Mouse (Mus musculus): ENCODE results near the gene BC048403.
A peak's percentile ranks its signal among the peaks of the same experiment; 100 is the strongest.

BC048403 gene

DNA sequence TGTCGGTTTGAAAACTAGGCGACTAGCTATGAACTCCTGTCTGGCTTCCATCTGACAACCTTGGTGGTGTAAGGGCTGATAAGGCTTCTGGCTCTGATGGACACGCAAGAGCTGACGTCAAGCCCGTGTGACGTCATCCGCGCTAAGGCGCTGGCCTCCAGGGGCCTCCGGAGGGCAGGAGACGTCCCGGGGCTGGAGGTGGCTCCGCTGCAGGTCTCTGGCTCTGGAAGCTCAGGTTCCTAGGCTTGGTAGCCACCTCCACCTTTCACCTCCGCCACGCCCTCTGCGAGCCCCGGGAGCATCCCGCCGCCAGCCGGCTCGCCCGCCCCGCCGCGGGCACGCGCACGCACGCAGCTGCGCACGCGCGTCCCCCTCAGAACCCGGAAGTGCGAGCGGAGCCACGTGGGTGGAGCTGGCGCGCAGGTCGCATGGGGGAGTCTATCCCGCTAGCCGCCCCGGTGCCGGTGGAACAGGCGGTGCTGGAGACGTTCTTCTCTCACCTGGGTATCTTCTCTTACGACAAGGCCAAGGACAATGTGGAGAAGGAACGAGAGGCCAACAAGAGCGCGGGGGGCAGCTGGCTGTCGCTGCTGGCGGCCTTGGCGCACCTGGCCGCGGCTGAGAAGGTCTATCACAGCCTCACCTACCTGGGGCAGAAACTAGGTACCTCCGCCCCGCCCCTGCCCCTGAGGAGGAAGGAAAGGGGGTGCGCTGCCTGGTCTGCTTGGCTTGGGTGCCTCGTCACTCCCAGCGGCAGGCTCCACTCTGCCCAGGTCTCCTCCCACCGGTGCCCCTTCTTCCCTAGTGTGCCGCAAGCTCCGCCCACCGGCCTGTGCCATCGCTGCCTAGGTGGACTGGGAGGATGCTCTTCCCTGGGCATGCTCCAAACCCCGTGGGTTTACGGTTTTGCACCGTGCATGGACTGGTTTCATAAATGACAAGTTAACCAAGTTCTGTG is at the start of gene BC048403:
Gene BC048403 (plus strand): TSS at position 390 of the 958 bp plus-strand sequence.
- DNase-seq (ENCODE audit: low spot score) = peak; percentile 93

DNA sequence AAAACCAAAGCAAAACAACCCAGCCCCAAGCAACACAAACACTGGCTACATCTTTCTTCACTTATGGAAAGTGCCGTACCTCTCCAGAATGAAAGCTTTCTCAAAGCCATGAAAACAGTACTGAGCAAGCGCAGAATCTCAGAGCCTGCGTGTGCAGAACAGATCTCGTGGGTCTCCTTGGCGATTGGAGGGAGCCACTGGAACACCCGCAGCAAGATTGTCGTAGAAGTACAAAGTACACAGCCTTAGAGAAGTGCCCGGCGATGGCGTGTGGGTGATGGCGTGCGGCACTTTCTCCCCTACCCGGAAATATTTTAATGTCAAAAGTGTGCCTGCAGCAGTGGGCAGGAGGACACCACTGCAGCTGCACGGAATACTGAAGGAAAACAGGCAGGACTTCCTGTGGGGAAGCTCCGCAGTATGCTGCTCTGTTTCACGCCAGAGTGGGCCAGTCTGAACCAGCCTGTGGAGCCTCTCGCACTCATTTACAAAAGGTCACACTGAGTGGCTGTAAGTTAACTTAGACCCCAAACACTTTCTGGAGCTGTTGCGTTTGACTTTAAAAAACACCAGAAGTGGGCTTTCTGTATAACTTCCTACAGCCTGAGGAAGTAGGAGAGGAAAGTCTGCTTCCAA is 46.7 kb upstream of the BC048403 start:
- peak; percentile 38 for DNase-seq (ENCODE audit: low spot score)

DNA sequence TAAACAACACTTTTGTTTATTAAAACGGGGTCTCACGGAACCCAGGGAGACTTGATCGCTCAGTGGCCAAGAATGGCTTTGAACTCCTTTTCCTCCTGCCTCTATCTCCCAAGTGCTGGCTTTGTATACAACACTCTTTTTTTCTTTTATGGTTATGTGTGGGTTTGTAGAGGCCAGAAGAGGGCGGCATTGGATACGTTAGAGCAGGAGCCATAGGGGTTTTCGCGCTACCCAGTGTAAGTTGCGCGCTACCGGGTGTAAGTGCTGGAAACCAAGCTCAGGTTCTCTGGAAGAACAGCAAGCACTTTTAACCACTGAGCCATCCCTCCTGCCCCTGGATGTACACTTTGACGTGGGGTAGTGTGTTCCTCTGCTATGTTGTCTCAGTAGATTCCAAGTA is 45.2 kb upstream of the BC048403 start:
- DNase-seq (ENCODE audit: low spot score) = peak; percentile 19

DNA sequence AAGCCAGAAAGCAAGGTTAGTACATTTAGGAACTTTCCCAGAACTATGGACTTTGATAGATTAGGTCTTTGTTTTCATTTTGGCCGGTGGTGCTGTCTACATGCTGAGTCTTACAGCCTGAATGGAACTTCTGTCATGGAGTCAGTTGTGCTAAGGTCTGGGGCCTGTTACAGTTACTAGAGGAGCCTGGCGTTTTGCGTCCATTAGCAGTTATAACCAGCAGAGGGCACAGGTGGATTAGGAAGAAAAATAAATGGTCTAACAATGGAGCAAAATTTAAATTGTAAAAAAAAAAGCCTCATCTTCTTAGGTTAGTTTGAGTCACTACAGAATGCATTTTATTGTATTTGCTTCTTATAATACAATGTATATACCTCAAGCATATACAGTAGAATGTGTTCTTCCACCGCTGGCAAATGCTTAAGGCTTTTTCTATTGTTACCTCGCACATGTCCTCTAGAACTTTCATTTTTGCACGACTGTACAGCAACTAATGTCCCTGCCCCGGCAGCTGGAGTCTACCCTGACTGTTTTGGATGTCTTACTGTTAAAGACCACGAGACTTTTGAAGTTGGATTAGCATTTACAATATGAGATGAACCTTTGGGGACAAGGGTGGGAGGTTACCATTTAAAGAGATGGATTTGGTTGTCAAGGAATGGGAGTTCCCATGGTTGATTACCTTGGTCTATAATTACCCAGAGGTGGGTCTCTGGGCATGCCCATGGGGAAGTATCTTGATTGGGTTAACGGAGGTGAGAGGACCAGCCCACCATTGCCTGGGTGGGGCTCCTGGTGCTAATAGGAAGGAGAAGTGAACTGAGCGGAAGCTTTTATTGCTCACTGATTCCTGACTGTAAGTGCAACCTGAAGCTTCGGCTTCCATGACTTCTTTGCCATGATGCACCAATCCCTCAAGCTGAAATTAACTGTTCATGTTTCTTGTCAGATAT is 38.2 kb upstream of the BC048403 start:
- peak; percentile 69 for DNase-seq (ENCODE audit: low spot score)

DNA sequence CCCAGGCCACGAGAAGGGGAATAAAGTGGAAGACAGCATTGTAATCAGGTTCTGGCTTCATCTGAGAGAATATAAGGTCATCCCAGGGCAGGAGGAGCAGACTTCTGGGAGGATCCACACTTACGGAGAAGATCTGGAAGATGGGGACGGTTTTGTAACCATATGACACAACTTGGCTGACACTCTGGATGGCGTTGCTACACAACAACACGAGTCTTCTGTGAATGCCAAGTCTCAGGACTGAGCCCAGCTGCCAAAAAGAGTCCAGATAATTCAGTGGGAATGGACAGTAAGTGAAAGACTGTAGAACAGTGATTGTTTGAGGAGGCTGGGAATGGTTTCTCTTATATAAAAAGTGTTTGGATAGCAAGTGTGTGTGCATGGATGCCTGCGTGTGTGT is 36.1 kb upstream of the BC048403 start:
- DNase-seq (ENCODE audit: low spot score) = peak; percentile 29

DNA sequence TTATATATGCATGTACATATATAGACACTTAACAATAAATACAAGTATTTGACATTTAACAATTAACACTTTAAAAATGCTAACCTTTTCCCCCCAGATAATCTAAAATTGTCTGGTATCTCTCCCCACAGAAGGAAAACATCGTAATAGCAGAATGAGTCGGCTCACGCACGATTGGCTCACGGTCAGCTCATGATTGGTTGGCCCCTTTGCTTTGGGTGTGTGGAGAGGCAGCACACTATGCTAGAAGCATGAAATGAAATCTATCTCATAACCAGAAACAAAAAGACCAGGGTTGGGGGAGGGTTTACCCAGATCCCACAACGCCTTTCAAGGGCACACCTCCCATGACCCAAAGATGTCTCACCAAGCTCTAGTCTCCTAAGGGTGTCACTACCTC is 34.9 kb upstream of the BC048403 start:
- peak; percentile 23 for DNase-seq (ENCODE audit: low spot score)

DNA sequence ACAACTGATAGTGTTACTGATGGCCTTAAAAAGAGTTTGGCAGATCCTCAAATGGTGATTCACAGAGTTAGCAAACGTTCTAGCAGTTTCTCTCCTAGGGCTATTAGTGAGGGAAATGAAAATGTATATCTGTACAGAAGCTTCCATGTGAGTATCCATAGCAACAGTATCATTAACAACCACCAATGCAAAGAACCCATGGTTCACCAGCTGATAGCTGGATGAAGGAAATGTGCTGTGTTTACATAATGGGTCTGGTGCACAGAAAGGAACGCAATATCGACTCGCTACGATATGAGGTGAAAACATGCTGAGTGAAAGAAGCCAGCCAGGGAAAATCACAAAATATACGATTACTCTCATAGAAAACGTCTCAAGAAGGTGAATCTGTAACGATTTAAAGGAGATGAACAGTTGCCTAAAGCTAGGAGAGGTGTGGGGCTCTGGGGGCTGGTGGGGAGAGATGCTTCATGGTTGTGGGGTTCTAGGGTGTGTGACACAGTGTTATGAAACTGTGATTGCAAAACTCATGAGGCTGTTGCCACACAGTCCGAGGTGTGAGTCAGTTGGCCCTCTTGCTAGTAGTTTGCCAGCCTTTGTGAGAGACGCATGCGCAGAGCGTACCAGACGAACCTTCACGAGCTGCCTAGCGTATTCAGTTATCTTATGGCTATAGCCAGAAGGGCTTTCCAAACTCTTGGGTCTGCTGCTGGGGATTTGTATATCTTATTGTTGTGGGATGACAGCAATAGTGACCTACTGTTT is 34.2 kb upstream of the BC048403 start:
- DNase-seq (ENCODE audit: low spot score) = no peak

DNA sequence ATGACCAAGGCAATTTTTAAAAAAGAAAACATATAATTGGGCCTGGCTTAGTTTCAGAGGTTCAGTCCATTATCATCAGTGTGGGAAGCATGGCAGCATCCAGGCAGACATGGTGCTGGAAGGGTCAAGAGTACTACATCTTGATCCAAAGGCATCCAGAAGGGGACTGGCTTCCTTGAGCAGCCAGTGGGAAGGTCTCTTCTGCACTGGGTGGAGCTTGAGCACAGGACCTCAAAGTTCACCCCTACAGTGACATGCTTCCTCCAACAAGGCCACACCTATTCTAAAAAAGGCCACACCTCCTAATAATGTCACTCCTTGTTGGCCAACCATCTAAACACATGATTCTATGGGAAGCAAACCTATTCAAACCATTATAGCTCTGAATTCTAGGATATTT is 22.9 kb upstream of the BC048403 start:
- DNase-seq (ENCODE audit: low spot score) = no peak

DNA sequence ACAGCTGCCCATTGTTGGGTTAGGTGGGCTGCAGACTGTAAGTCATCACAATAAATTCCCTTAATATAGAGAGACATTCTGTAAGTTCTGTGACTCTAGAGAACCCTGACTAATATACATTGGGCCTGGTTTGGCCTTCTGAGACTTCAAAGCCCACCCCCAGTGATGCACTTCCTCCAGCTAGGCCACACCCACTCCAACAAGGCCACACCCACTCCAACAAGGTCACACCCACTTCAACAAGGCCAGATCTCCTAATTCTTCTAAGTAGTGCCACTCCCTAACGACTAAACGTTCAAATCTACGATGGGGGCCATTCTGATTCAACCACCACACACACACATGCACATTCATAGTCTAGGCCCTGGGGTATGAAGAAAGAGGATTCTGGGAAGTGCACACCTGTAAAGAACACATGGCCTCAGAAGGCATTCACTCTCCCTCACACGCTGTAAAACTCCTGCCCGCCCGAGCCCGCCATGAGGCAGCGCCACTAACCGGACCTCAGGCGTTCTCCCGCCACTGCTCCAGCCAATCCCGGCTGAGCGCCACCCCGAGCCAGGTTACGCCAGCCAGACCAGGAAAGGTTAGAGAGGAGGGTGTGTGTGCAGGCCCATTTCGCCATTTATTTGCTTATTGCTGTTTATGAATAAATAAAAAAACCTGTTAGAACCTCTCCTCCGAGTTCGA is 20.7 kb upstream of the BC048403 start:
- no peak for DNase-seq (ENCODE audit: low spot score)

DNA sequence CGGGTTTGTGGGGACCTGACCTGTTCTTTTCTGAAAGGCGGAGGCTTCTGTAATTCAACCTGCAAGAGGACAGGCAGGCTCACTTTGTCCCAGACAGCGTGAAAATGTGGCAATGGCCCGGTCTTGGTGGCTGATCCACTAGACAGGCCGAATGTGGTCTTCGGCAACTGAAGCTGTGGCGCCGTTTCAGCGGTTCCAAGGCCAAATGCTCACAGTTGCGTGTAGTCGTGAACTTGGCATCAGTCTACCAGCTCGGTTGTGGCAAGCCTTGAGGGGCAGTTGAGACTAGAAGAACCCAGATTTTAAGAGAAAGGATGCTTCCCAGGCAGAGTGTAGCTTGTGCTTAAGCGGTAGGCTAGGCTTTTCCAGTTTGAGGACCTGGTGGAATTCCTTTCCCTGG is 19.0 kb upstream of the BC048403 start:
- peak; percentile 17 for DNase-seq (ENCODE audit: low spot score)

DNA sequence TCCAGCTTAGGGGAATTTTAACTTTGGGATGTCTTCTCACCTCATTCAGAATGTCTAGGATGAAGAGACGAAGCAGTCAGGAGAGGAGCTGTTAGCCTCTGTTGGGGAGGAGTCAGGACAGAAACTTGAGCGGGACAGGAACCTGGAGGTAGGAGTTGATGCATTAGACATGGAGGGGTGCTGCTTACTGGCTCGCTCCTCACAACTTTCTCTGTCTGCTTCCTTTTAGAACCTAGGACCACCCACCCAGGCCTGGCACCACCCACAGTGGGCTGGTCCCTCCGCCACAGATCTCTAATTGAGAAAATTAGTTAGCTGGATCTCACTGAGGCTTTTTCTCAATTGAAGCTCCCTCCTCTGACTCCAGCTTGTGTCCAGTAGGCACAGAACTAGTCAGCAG is 13.2 kb upstream of the BC048403 start:
- no peak for DNase-seq (ENCODE audit: low spot score)

DNA sequence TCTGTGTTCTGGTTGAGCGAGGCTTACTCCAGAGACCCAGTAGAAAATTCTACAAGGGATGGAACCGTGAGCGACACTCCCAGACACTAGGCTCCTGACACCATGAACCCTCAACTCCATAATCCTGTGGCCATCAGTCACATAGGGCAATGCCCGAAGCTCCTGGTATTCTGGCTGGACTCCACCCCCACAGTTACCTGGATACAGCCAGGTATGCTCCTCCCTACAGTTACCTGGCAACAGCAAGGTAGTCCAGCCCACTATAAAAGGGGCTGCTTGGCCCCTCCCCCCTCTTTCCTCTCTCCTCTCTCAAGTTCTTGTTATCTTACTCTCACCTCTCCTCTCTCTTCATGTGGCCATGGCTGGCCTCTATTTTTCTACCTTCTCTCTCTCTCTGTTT is 12.6 kb upstream of the BC048403 start:
- no peak for DNase-seq (ENCODE audit: low spot score)

DNA sequence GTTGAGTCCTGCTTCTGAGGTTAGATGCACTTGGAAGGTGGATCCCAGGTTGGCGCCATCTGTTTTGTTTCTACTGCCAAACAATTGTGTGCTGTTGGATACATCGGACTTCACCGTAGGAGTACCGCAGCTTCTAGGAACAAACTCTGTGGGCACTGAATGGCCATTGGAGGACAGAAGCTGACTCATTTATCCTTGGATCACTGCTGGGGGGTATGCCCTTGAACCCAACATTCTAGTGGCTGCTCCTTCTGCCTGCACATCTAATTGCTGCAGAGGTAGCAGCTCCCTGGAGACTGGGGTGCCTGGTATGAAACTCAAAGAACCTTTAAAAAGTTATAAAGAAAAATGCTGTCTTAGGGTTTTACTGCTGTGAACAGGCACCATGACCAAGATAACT is 11.5 kb upstream of the BC048403 start:
- no peak for DNase-seq (ENCODE audit: low spot score)

DNA sequence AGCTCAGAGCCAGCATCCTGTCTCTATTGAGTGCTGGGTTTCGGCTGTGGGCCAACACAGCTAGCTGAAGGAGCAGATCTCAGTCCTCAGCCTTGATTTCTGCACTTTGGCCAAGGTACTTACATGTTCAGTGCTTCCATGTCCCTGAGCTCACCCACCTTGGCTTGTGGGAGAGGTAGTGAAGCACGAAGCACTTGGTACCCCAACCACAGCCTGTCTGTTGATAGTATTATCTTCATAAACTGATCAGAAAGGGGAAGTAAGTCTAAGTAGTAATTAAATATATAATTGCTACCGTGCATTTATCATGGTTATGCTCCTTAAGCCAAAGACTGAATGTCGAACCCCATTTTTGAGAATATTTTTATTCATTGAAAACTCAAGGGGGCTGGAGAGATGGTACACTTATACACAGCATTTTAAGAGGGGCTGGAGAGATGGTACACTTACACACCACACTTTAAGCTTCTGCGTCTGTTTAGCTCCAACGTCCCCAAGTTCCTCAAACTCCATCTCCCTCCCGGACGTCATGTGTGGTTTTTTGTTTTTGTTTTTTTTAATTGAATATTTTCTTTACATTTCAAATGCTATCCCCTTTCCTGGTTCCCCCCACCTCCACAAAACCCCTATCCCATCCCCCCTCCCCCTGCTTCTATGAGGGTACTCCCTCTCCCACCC is 8.6 kb upstream of the BC048403 start:
- no peak for DNase-seq (ENCODE audit: low spot score)

DNA sequence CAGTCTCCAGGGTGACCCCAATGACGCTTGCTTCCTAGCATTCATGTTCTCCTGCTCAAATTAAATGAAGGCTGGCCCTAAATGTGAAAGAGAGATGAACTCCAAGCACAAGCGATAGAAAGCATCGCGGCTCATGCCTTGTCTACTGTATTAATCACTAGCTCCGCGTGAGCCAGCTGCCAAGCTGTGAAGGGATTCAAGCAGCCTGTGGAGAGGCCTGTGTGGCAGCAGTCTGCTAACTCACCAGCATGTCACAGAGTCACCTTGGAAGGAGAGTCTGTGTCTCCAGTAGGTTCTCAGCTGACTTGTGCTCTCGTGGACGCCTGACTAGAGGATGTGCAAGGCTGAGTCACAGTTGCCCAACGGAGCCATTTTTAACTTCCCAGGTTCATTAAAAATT is 7.2 kb upstream of the BC048403 start:
- DNase-seq (ENCODE audit: low spot score) = no peak

DNA sequence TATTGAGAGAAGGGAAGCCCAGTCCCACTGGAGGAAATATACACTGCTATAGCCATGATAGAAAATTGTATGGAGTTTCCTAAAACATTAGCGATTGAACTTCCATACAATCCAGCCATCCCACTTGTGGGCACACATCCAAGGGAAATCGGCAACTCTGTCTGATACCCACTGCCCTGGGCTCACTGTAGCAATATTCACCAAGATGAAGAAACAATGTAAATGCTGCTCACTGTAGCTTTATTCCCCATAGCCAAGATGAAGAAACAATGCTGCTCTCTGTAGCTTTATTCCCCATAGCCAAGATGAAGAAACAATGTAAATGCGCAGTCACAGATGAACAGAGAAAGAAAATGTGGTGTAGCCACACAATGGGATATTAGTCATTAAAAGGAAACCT is 2.5 kb upstream of the BC048403 start:
- DNase-seq (ENCODE audit: low spot score) = no peak

DNA sequence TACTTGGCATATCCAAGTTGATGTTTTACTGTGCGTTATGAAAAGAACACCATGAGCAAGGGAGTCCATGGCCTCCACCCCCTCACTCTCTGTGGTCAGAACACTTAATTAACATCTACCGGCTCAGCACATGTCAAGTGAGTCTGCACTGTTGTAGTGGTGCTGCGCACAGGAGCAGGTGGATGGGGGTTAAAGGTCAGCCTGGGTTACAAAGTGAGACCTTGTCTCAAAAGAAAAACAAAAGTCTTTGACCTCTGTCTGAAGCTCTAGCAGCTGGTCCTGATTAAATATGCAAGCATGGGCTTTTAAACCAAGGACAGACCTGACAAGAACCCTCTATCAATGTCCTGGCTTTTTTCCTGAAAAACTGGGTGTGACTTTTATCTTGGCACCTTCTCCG is 2.6 kb downstream of the BC048403 start:
- no peak for DNase-seq (ENCODE audit: low spot score)

DNA sequence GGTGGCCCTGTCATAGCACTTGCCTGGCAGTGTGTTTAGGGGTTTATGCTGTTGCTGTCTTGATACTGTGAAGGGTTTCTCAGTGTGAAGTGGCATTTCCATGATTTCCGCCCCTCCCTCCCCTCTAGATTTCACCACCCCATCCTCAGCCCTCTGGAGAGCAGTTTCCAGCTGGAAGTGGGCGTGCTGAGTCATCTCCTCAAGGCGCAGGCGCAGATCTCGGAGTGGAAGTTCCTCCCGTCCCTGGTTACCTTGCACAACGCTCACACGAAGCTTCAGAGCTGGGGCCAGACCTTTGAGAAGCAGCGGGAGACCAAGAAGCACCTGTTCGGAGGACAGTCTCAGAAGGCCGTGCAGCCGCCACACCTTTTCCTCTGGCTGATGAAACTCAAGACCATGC is 10.4 kb downstream of the BC048403 start:
- DNase-seq (ENCODE audit: low spot score) = no peak

DNA sequence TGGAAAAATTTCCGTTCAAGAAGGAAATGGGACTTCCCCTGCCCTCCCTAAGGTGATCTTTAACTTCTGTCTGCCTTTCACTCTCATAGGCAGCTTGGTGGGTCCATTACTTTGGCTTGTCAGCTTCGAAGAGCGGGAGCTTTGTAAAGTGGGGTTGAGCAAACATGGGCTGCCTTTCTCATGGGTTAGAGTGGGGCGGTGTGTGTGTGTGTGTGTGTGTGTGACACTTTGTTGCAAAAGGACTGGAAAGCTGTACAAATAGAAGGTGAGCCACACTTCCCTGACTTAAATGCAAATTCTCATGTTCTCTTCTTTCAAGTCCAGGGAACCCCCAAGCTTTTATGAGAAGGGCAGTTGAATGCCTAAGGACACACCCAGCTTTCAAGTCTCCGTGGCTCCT is 14.5 kb downstream of the BC048403 start:
- DNase-seq (ENCODE audit: low spot score) = no peak

DNA sequence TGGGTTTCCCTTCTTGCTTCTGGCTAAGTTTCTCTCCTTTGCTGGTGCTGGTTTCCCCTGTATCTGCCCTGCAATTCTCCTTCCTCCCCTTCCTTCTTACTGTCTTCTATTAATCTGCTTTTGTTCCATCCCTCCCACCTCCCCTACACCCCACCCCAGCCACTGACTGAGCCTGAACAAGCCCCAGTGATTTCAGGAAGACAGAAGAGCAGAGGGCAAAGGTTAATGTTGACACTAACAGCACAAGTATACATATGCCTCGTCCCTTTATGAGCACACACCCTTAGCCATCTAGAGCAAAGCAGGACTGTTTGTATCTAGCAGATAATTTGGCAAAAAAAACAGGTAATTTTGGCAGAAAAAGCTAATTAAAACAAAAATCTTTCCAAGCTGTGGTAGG is 16.1 kb downstream of the BC048403 start:
- no peak for DNase-seq (ENCODE audit: low spot score)

All from testis, postnatal 10 days (tissue).